Mouse (Mus musculus) fibroblast of lung, adult 2 months (primary cell): ENCODE results near the gene Batf.
"Not testable (repeated sequence)": the region's sequence is repeated elsewhere in the genome, so short reads cannot be mapped to it uniquely, and the experiment has no call there.

ENCODE experiments used
- DNase-seq: peaks from one replicate; pipeline ENCODE4 v3.0.0-alpha.2; 2011; ENCODE audit warnings: low read depth

Gene Batf

GRCm38 (mm10) chr12:85684411-85685275 is 1.8 kb upstream of the Batf start:
- no peak for DNase-seq

GRCm38 (mm10) chr12:85687217-85687533 is 706 bp downstream of the Batf start:
- no peak for DNase-seq

GRCm38 (mm10) chr12:85687846-85688245 is 1.4 kb downstream of the Batf start:
- no peak for DNase-seq

GRCm38 (mm10) chr12:85695787-85696186 is 9.3 kb downstream of the Batf start:
- DNase-seq: no peak

GRCm38 (mm10) chr12:85696436-85696835 is 10.0 kb downstream of the Batf start:
- no peak for DNase-seq

GRCm38 (mm10) chr12:85698179-85698578 is 11.7 kb downstream of the Batf start:
- DNase-seq: not testable (repeated sequence)

- no peak for DNase-seq
Measured at GRCm38 (mm10) chr12:85700191-85700841, 13.8 kb downstream of the Batf start.

- DNase-seq: no peak
Measured at GRCm38 (mm10) chr12:85700842-85701223, 14.4 kb downstream of the Batf start.

- DNase-seq: no peak
Measured at GRCm38 (mm10) chr12:85702166-85703055, 15.9 kb downstream of the Batf start.

GRCm38 (mm10) chr12:85703507-85703906 is 17.0 kb downstream of the Batf start:
- no peak for DNase-seq

- no peak for DNase-seq
Measured at GRCm38 (mm10) chr12:85704566-85704965, 18.1 kb downstream of the Batf start.

- peak; percentile 83 for DNase-seq
Measured at GRCm38 (mm10) chr12:85705002-85705830, 18.7 kb downstream of the Batf start.

- no peak for DNase-seq
Measured at GRCm38 (mm10) chr12:85705831-85706530, 19.5 kb downstream of the Batf start.

- no peak for DNase-seq
Measured at GRCm38 (mm10) chr12:85706906-85707305, 20.4 kb downstream of the Batf start.

GRCm38 (mm10) chr12:85707391-85707790 is 20.9 kb downstream of the Batf start:
- DNase-seq: no peak

- no peak for DNase-seq
Measured at GRCm38 (mm10) chr12:85708556-85708955, 22.1 kb downstream of the Batf start.

GRCm38 (mm10) chr12:85710695-85711094 is 24.2 kb downstream of the Batf start:
- no peak for DNase-seq

- DNase-seq: no peak
Measured at GRCm38 (mm10) chr12:85712587-85712986, 26.1 kb downstream of the Batf start.

- DNase-seq: no peak
Measured at GRCm38 (mm10) chr12:85714126-85714525, 27.7 kb downstream of the Batf start.

GRCm38 (mm10) chr12:85725306-85725705 is 38.8 kb downstream of the Batf start:
- DNase-seq: no peak
